Mouse (Mus musculus): Measurements from ENCODE around the gene Rcsd1. TPM values are rescaled to one million over a fixed set of nuclear protein-coding genes. Genes with fewer than 3 reads are reported as not detected.

Gene Rcsd1
- polyA plus RNA-seq, 1 experiment from 2014 or later: 22.9 TPM

GRCm38 (mm10) chr1:165653126-165653885, 56.3 kb downstream of the Rcsd1 start:
- no peak for TF ChIP-seq CTCF (IDR thresholded peaks at IDR 0.05; ENCODE audit: low read depth)
- Histone ChIP-seq H3K4me3 (ENCODE audit: low read depth, low read length) (no peak overlapping the region), H3K9ac (no peak overlapping the region), H3K36me3 (ENCODE audit: insufficient read depth) (peaks cover 32% of the 10 kb centered on the region), H3K9me3 (ENCODE audit: low read depth, low read length) (no peaks in the 10 kb centered on the region), H3K4me2 (no peak overlapping the region), H3K4me1 (ENCODE audit: insufficient read depth) (no peaks in the 10 kb centered on the region), H3K27me3 (ENCODE audit: insufficient read depth, low read length) (no peaks in the 10 kb centered on the region), H3K27ac (ENCODE audit: low read depth) (no peak overlapping the region)
- WGBS: 77% methylated on average over 14 of the region's 14 CpGs
- ATAC-seq (ENCODE audit: insufficient read depth): 0 out of 2 replicates have a peak, but pooled peaks have one; percentile 15
- peak; percentile 55 for DNase-seq

- ATAC-seq (ENCODE audit: insufficient read depth) (no peak), DNase-seq (no peak)
- TF ChIP-seq CTCF (IDR thresholded peaks at IDR 0.05; ENCODE audit: low read depth): no peak
- Histone ChIP-seq H3K27me3 (ENCODE audit: insufficient read depth, low read length) (no peaks in the 10 kb centered on the region), H3K27ac (ENCODE audit: low read depth) (0 out of 2 replicates have a peak overlapping the region, but pooled peaks have one; percentile 1), H3K9ac (no peak overlapping the region), H3K4me2 (no peak overlapping the region), H3K4me1 (ENCODE audit: insufficient read depth) (no peaks in the 10 kb centered on the region), H3K36me3 (ENCODE audit: insufficient read depth) (peaks cover 32% of the 10 kb centered on the region), H3K9me3 (ENCODE audit: low read depth, low read length) (no peaks in the 10 kb centered on the region), H3K4me3 (ENCODE audit: low read depth, low read length) (no peak overlapping the region)
- 63% methylated on average over 2 of the region's 2 CpGs for WGBS
Observed at GRCm38 (mm10) chr1:165652507-165652906, 57.0 kb downstream of the Rcsd1 start.

- peaks cover 32% of the 10 kb centered on the region for H3K36me3 ChIP-seq (ENCODE audit: insufficient read depth)
- no peak for TF ChIP-seq CTCF (IDR thresholded peaks at IDR 0.05; ENCODE audit: low read depth)
- no peak overlapping the region for H3K4me3 ChIP-seq (ENCODE audit: low read depth, low read length)
- H3K27ac ChIP-seq (ENCODE audit: low read depth): no peak overlapping the region
- H3K4me1 ChIP-seq (ENCODE audit: insufficient read depth): no peaks in the 10 kb centered on the region
- H3K27me3 ChIP-seq (ENCODE audit: insufficient read depth, low read length): no peaks in the 10 kb centered on the region
- 58% methylated on average over 5 of the region's 5 CpGs for WGBS
- no peak overlapping the region for H3K9ac ChIP-seq
- no peak for DNase-seq
- no peak overlapping the region for H3K4me2 ChIP-seq
- no peaks in the 10 kb centered on the region for H3K9me3 ChIP-seq (ENCODE audit: low read depth, low read length)
- ATAC-seq (ENCODE audit: insufficient read depth): no peak
Observed at GRCm38 (mm10) chr1:165651158-165651557, 58.4 kb downstream of the Rcsd1 start.

GRCm38 (mm10) chr1:165645102-165645501, 64.5 kb downstream of the Rcsd1 start:
- no peak overlapping the region for H3K4me2 ChIP-seq
- no peak for TF ChIP-seq CTCF (IDR thresholded peaks at IDR 0.05; ENCODE audit: low read depth)
- H3K9me3 ChIP-seq (ENCODE audit: low read depth, low read length): no peaks in the 10 kb centered on the region
- peaks cover 9% of the 10 kb centered on the region; the same call in 1 of the 2 replicates for H3K36me3 ChIP-seq (ENCODE audit: insufficient read depth)
- H3K4me1 ChIP-seq (ENCODE audit: insufficient read depth): no peaks in the 10 kb centered on the region
- H3K27ac ChIP-seq (ENCODE audit: low read depth): no peak overlapping the region
- ATAC-seq (ENCODE audit: insufficient read depth) (no peak), DNase-seq (no peak)
- no peak overlapping the region for H3K9ac ChIP-seq
- 67% methylated on average over 4 of the region's 4 CpGs for WGBS
- no peaks in the 10 kb centered on the region for H3K27me3 ChIP-seq (ENCODE audit: insufficient read depth, low read length)
- no peak overlapping the region for H3K4me3 ChIP-seq (ENCODE audit: low read depth, low read length)

GRCm38 (mm10) chr1:165643735-165644134, 65.8 kb downstream of the Rcsd1 start:
- Histone ChIP-seq H3K27me3 (ENCODE audit: insufficient read depth, low read length) (no peaks in the 10 kb centered on the region), H3K36me3 (ENCODE audit: insufficient read depth) (no peaks in the 10 kb centered on the region), H3K9me3 (ENCODE audit: low read depth, low read length) (no peaks in the 10 kb centered on the region), H3K4me3 (ENCODE audit: low read depth, low read length) (no peak overlapping the region), H3K4me1 (ENCODE audit: insufficient read depth) (no peaks in the 10 kb centered on the region), H3K4me2 (0 out of 2 replicates have a peak overlapping the region, but pooled peaks have one; percentile 73), H3K9ac (no peak overlapping the region), H3K27ac (ENCODE audit: low read depth) (no peak overlapping the region)
- no peak for TF ChIP-seq CTCF (IDR thresholded peaks at IDR 0.05; ENCODE audit: low read depth)
- no peak for ATAC-seq (ENCODE audit: insufficient read depth)
- WGBS: 53% methylated on average over 5 of the region's 5 CpGs
- no peak for DNase-seq

GRCm38 (mm10) chr1:165642780-165643311, 66.7 kb downstream of the Rcsd1 start:
- ATAC-seq (ENCODE audit: insufficient read depth): peak; percentile 77
- peak overlapping the region; percentile 73 for H3K4me3 ChIP-seq (ENCODE audit: low read depth, low read length)

More at GRCm38 (mm10) chr1:165642780-165643311, 66.7 kb downstream of the Rcsd1 start:
- under 1% methylated on average over 16 of the region's 16 CpGs for WGBS
- peak overlapping the region; percentile 73 for H3K4me2 ChIP-seq
- peak; percentile 86 for DNase-seq
- peak overlapping the region; percentile 97 for H3K27ac ChIP-seq (ENCODE audit: low read depth)
- H3K4me1 ChIP-seq (ENCODE audit: insufficient read depth): no peaks in the 10 kb centered on the region
- peak overlapping the region; percentile 94 for H3K9ac ChIP-seq
- no peak for TF ChIP-seq CTCF (IDR thresholded peaks at IDR 0.05; ENCODE audit: low read depth)
- no peaks in the 10 kb centered on the region for H3K27me3 ChIP-seq (ENCODE audit: insufficient read depth, low read length)
- H3K36me3 ChIP-seq (ENCODE audit: insufficient read depth): no peaks in the 10 kb centered on the region
- no peaks in the 10 kb centered on the region for H3K9me3 ChIP-seq (ENCODE audit: low read depth, low read length)

Measured in lung, embryonic 14.5 days (tissue).